Mouse (Mus musculus) limb, embryonic 13.5 days (tissue): ENCODE measurements around the gene AW209491. TPM values are rescaled to one million over a fixed set of nuclear protein-coding genes. Genes with fewer than 3 reads are reported as not detected.

ENCODE experiments used
- ATAC-seq: fragments of 200-750 bp; cut with Nextera tagmentation; 2 replicates; pipeline ENCODE4 v1.8.0; 2017; ENCODE audit warnings: low read depth, moderate number of reproducible peaks, moderate TSS enrichment; ENCODE audit not compliant: low FRiP score
- H3K27ac ChIP-seq: fragments of 300-500 bp; sonication (generic); 2 replicates; pipeline ENCODE4 v1.5.1; 2015; ENCODE audit warnings: inconsistent platforms, mild to moderate bottlenecking, moderate library complexity
- H3K27me3 ChIP-seq: fragments of 300-500 bp; sonication (generic); 2 replicates; pipeline ENCODE4 v1.6.1; 2015; ENCODE audit warnings: mild to moderate bottlenecking, inconsistent platforms
- H3K36me3 ChIP-seq: fragments of 300-500 bp; sonication (generic); 2 replicates; pipeline ENCODE4 v1.6.1; 2015; ENCODE audit warnings: inconsistent platforms, mild to moderate bottlenecking, moderate library complexity
- H3K4me1 ChIP-seq: fragments of 300-500 bp; sonication (generic); 2 replicates; pipeline ENCODE4 v1.6.1; 2015; ENCODE audit warnings: inconsistent platforms
- H3K4me2 ChIP-seq: fragments of 300-500 bp; sonication (generic); replicated peaks from 2 replicates; pipeline ENCODE4 v1.6.1; 2015; ENCODE audit warnings: inconsistent platforms, mild to moderate bottlenecking, moderate library complexity
- H3K4me3 ChIP-seq: fragments of 300-500 bp; sonication (generic); 2 replicates; pipeline ENCODE4 v1.5.1; 2015; ENCODE audit warnings: moderate library complexity, mild to moderate bottlenecking, inconsistent platforms
- H3K9ac ChIP-seq: fragments of 300-500 bp; sonication (generic); 2 replicates; pipeline ENCODE4 v1.6.1; 2015; ENCODE audit warnings: mild to moderate bottlenecking, inconsistent platforms
- H3K9me3 ChIP-seq: fragments of 300-500 bp; sonication (generic); 2 replicates; pipeline ENCODE4 v1.6.1; 2016; ENCODE audit warnings: inconsistent platforms
- WGBS: fragments of 180-500 bp; shearing (Covaris S2); methylation state at CpG from one replicate; pipeline ENCODE4 v1.1.7; 2015; 5-methylcytosine and 5-hydroxymethylcytosine counted together
- polyA plus RNA-seq: library from polyadenylated mRNA; unstranded; fragments of >200 nt; fragmentation: Nextera tagmentation; extraction: Ambion mirVana; gene quantifications from 2 replicates; pipeline ENCODE4 v1.2.1, GENCODE M21; 2015

Gene AW209491
- 32.3 and 32.5 TPM in 2 replicates for polyA plus RNA-seq

- ATAC-seq: peak; percentile 96
- H3K4me2 ChIP-seq: peak within 1 kb of the TSS; percentile 65
- peaks cover 27% of the 10 kb centered on the region for H3K36me3 ChIP-seq
- H3K27me3 ChIP-seq: no peaks in the 10 kb centered on the region
- H3K9me3 ChIP-seq: no peaks in the 10 kb centered on the region
- peak within 1 kb of the TSS; percentile 67 for H3K4me3 ChIP-seq
- H3K27ac ChIP-seq: peak within 1 kb of the TSS; percentile 77
- peak within 1 kb of the TSS; percentile 76 for H3K9ac ChIP-seq
- H3K4me1 ChIP-seq: peaks cover 10% of the 10 kb centered on the region
- under 1% methylated on average over 29 of the region's 29 CpGs for WGBS
These were observed at the start of gene AW209491 for GRCm38 (mm10) chr13:14629726-14630641. TSS of gene AW209491 (plus strand) at chr13:14630154.

- Histone ChIP-seq H3K9me3 (no peaks in the 10 kb centered on the region), H3K27me3 (no peaks in the 10 kb centered on the region), H3K9ac (no peak overlapping the region), H3K27ac (no peak overlapping the region), H3K4me2 (no peak overlapping the region), H3K4me3 (no peak overlapping the region), H3K4me1 (no peaks in the 10 kb centered on the region), H3K36me3 (no peaks in the 10 kb centered on the region)
- ATAC-seq: no peak
- WGBS: 77% methylated on average over 3 of the region's 3 CpGs
These were observed 49.6 kb upstream of the AW209491 start for GRCm38 (mm10) chr13:14580392-14580791.

GRCm38 (mm10) chr13:14602744-14603143 lies 27.2 kb upstream of the AW209491 start:
- no peak for ATAC-seq
- no peak overlapping the region for H3K9ac ChIP-seq
- H3K4me1 ChIP-seq: no peaks in the 10 kb centered on the region
- H3K36me3 ChIP-seq: no peaks in the 10 kb centered on the region
- H3K4me2 ChIP-seq: no peak overlapping the region
- H3K9me3 ChIP-seq: no peaks in the 10 kb centered on the region
- no peak overlapping the region for H3K27ac ChIP-seq
- 91% methylated on average over 2 of the region's 2 CpGs for WGBS
- H3K27me3 ChIP-seq: no peaks in the 10 kb centered on the region
- no peak overlapping the region for H3K4me3 ChIP-seq

- no peak overlapping the region for H3K4me2 ChIP-seq
- H3K4me3 ChIP-seq: no peak overlapping the region
- no peak overlapping the region for H3K27ac ChIP-seq
- H3K4me1 ChIP-seq: 0 out of 2 replicates have a peak, but pooled peaks cover 6% of the 10 kb centered on the region
- peaks cover 19% of the 10 kb centered on the region for H3K36me3 ChIP-seq
- H3K27me3 ChIP-seq: no peaks in the 10 kb centered on the region
- no peaks in the 10 kb centered on the region for H3K9me3 ChIP-seq
- no peak overlapping the region for H3K9ac ChIP-seq
- ATAC-seq: no peak
These were observed 22.3 kb upstream of the AW209491 start for GRCm38 (mm10) chr13:14607616-14608015.

- peak overlapping the region; percentile 83 for H3K9ac ChIP-seq
- H3K27ac ChIP-seq: peak overlapping the region; percentile 58; the same call in 1 of the 2 replicates
- H3K4me2 ChIP-seq: peak overlapping the region; percentile 62
- H3K27me3 ChIP-seq: no peaks in the 10 kb centered on the region
- WGBS: 8% methylated on average over 10 of the region's 10 CpGs
- peak overlapping the region; percentile 97 for H3K4me3 ChIP-seq
- 0 out of 2 replicates have a peak, but pooled peaks cover 6% of the 10 kb centered on the region for H3K4me1 ChIP-seq
- peaks cover 29% of the 10 kb centered on the region for H3K36me3 ChIP-seq
- peak; percentile 64 for ATAC-seq
- no peaks in the 10 kb centered on the region for H3K9me3 ChIP-seq
These were observed 17.5 kb upstream of the AW209491 start for GRCm38 (mm10) chr13:14612463-14612862.

- Histone ChIP-seq H3K4me1 (0 out of 2 replicates have a peak, but pooled peaks cover 6% of the 10 kb centered on the region), H3K9me3 (no peaks in the 10 kb centered on the region), H3K27ac (peak within 1 kb of the TSS; percentile 58; the same call in 1 of the 2 replicates), H3K9ac (peak within 1 kb of the TSS; percentile 95), H3K27me3 (no peaks in the 10 kb centered on the region), H3K4me3 (peak within 1 kb of the TSS; percentile 97), H3K36me3 (peaks cover 35% of the 10 kb centered on the region), H3K4me2 (peak within 1 kb of the TSS; percentile 71)
- ATAC-seq: peak; percentile 99
- WGBS: 0% methylated on average over 42 of the region's 42 CpGs
These were observed 16.9 kb upstream of the AW209491 start, which contains the start of the genes Mrpl32 and Psma2 for GRCm38 (mm10) chr13:14612926-14613529. TSS of gene Mrpl32 (minus strand) at chr13:14613165. TSS of gene Psma2 (plus strand) at chr13:14613240.

GRCm38 (mm10) chr13:14613553-14613952 lies 16.4 kb upstream of the AW209491 start:
- peaks cover 36% of the 10 kb centered on the region for H3K36me3 ChIP-seq
- WGBS: under 1% methylated on average over 9 of the region's 9 CpGs
- no peak for ATAC-seq
- H3K9ac ChIP-seq: peak overlapping the region; percentile 95
- no peaks in the 10 kb centered on the region for H3K9me3 ChIP-seq
- 0 out of 2 replicates have a peak, but pooled peaks cover 6% of the 10 kb centered on the region for H3K4me1 ChIP-seq
- peak overlapping the region; percentile 71 for H3K4me2 ChIP-seq
- H3K4me3 ChIP-seq: peak overlapping the region; percentile 97
- H3K27ac ChIP-seq: 0 out of 2 replicates have a peak overlapping the region, but pooled peaks have one; percentile 58
- no peaks in the 10 kb centered on the region for H3K27me3 ChIP-seq

- WGBS: 45% methylated on average over 2 of the region's 2 CpGs
- no peaks in the 10 kb centered on the region for H3K9me3 ChIP-seq
- H3K27me3 ChIP-seq: no peaks in the 10 kb centered on the region
- no peak; the same call in 1 of the 2 replicates for ATAC-seq
- no peak overlapping the region for H3K9ac ChIP-seq
- H3K4me1 ChIP-seq: no peaks in the 10 kb centered on the region
- no peak overlapping the region for H3K4me3 ChIP-seq
- no peak overlapping the region for H3K27ac ChIP-seq
- H3K36me3 ChIP-seq: peaks cover 58% of the 10 kb centered on the region
- H3K4me2 ChIP-seq: no peak overlapping the region
These were observed 11.2 kb upstream of the AW209491 start for GRCm38 (mm10) chr13:14618724-14619123.

- no peak overlapping the region for H3K4me3 ChIP-seq
- no peaks in the 10 kb centered on the region for H3K27me3 ChIP-seq
- H3K9me3 ChIP-seq: no peaks in the 10 kb centered on the region
- 46% methylated on average over 1 of the region's 1 CpGs for WGBS
- ATAC-seq: no peak
- H3K9ac ChIP-seq: no peak overlapping the region
- peaks cover 29% of the 10 kb centered on the region for H3K36me3 ChIP-seq
- H3K4me1 ChIP-seq: no peaks in the 10 kb centered on the region
- no peak overlapping the region for H3K27ac ChIP-seq
- H3K4me2 ChIP-seq: no peak overlapping the region
These were observed 10.0 kb downstream of the AW209491 start for GRCm38 (mm10) chr13:14639998-14640397.

- Histone ChIP-seq H3K4me2 (no peak overlapping the region), H3K9me3 (no peaks in the 10 kb centered on the region), H3K9ac (no peak overlapping the region), H3K4me3 (no peak overlapping the region), H3K27me3 (no peaks in the 10 kb centered on the region), H3K27ac (no peak overlapping the region), H3K4me1 (no peaks in the 10 kb centered on the region), H3K36me3 (no peaks in the 10 kb centered on the region; the same call in 1 of the 2 replicates)
- 19% methylated on average over 1 of the region's 1 CpGs for WGBS
- ATAC-seq: no peak
These were observed 19.3 kb downstream of the AW209491 start for GRCm38 (mm10) chr13:14649301-14649700.

- no peak for ATAC-seq
- 81% methylated on average over 4 of the region's 4 CpGs for WGBS
- Histone ChIP-seq H3K4me2 (no peak overlapping the region), H3K36me3 (no peaks in the 10 kb centered on the region), H3K27ac (no peak overlapping the region), H3K27me3 (no peaks in the 10 kb centered on the region), H3K4me3 (no peak overlapping the region), H3K9ac (no peak overlapping the region), H3K9me3 (no peaks in the 10 kb centered on the region), H3K4me1 (peaks cover 2% of the 10 kb centered on the region; the same call in 1 of the 2 replicates)
These were observed 37.2 kb downstream of the AW209491 start for GRCm38 (mm10) chr13:14667107-14667506.

- no peak for ATAC-seq
- Histone ChIP-seq H3K27me3 (no peaks in the 10 kb centered on the region), H3K36me3 (no peaks in the 10 kb centered on the region), H3K4me3 (no peak overlapping the region), H3K9me3 (no peaks in the 10 kb centered on the region), H3K9ac (no peak overlapping the region), H3K27ac (no peak overlapping the region), H3K4me1 (peaks cover 2% of the 10 kb centered on the region; the same call in 1 of the 2 replicates), H3K4me2 (no peak overlapping the region)
- 21% methylated on average over 2 of the region's 2 CpGs for WGBS
These were observed 40.4 kb downstream of the AW209491 start for GRCm38 (mm10) chr13:14670342-14670741.
